Mouse (Mus musculus): ENCODE data around the gene Rnf216.

DNA sequence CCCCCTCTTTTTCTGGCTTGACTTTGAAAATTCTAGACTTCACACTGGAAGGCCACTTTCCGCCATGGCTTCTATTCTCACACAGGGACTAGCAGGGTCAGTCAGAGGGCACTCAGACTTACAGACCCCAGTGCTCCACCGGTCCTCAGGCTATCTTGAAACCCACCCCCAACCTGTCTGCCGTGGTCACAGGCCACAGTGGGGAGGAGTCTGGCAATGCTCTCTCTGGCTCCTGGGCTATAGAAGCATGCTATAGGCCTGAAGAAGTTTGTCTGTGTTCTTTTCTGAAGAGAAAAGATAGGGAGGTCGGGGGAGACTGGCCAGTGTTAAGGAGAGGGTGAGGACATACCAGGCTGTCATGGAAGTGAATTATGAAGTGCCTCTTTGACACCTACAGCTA, 112.7 kb downstream of the Rnf216 start:
- TF ChIP-seq POLR2A (IDR thresholded peaks at IDR 0.05; ENCODE audit: low read depth, low read length) = no peak
- TF ChIP-seq ELF1 (IDR thresholded peaks at IDR 0.05; ENCODE audit: low read depth, low read length) = no peak
- no peak for TF ChIP-seq USF2 (conservative IDR thresholded peaks at IDR 0.05; ENCODE audit: low read depth, low read length)
- TF ChIP-seq UBTF (IDR thresholded peaks at IDR 0.05; ENCODE audit: low read depth, low read length) = no peak
- TF ChIP-seq HCFC1 (IDR thresholded peaks at IDR 0.05; ENCODE audit: low read depth, low read length) = no peak
- TF ChIP-seq BHLHE40 (IDR thresholded peaks at IDR 0.05; ENCODE audit: low read depth, low read length) = no peak
- no peak for TF ChIP-seq CTCF (conservative IDR thresholded peaks at IDR 0.05 in 1 of 2, IDR thresholded peaks at IDR 0.05 in 1 of 2; ENCODE audit: low read depth in 2 of 2, low read length in 2 of 2)
- TF ChIP-seq TBP (conservative IDR thresholded peaks at IDR 0.05; ENCODE audit: low read depth, low read length) = no peak

All from CH12.LX (cell line).